Mouse (Mus musculus) leukemia stem cell, adult 10-12 weeks (primary cell): ENCODE results near the gene Gm10324. TPM values are rescaled to one million over a fixed set of nuclear protein-coding genes. Genes with fewer than 3 reads are reported as not detected.

Source experiments
- polyA plus RNA-seq: library from polyadenylated mRNA; stranded (reverse); fragments of >175 nt; gene quantifications from 2 replicates; pipeline ENCODE4 v1.2.3, GENCODE M21; 2012; ENCODE audit warnings: low replicate concordance

The Gm10324 gene
- 0.18 TPM in 1 of 2 replicates, not detected in the other for polyA plus RNA-seq

DNA sequence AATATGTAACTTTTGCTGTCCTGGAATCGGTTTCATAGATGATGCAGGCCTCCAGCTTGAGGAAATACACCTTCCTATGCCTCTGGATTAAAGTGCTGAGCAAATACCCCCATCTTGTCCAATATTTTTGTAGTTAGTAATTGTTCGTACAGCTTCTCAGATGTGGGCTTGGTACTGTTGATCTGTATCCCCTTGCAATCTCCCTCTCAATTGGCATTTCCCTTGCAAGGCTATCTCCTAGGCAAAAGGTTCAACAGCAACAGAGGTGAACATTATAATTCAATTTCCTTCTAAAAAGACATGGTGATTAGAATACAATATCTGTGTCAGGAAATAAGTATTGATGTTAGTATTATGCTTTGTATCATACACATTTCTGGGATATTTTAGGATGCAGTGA is at the start of gene Gm10324:
TSS of gene Gm10324 (plus strand) at position 301 of the 400 bp plus-strand sequence.

Other genes starting within 250 kb of the Gm10324 start
- not detected in 2 replicates for gene Gm10772, start 108.0 kb downstream of the Gm10324 start, polyA plus RNA-seq